Mouse (Mus musculus) CD4-positive helper T cell, adult 2 months (primary cell): Measurements from ENCODE around the gene Prkce.
A peak's percentile ranks its signal among the peaks of the same experiment; 100 is the strongest.

Experiments
- DNase-seq: peaks from one replicate; pipeline ENCODE4 v3.0.0-alpha.2; 2012; ENCODE audit warnings: low read depth, missing footprints, low spot score

Gene Prkce

DNA sequence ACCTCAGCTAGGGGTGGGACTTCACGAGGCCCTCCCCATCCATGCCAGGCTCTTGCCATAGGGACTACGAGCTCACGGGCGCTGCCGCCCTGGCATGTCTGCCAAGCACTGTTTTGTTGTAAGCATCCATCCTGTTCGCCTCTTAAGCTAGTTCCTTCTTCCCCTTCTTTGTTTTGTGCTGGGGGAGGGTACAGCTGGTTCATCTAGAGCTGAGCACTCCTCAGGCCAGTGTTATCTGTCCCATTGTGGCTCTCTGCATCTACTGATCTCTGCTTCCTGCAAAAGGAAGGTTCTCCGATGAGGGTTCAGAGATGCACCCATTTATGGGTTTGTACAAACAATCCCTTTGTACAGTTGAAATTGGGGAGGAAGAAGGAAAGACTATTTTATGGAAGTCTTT is 9.1 kb downstream of the Prkce start:
- DNase-seq, result no peak

DNA sequence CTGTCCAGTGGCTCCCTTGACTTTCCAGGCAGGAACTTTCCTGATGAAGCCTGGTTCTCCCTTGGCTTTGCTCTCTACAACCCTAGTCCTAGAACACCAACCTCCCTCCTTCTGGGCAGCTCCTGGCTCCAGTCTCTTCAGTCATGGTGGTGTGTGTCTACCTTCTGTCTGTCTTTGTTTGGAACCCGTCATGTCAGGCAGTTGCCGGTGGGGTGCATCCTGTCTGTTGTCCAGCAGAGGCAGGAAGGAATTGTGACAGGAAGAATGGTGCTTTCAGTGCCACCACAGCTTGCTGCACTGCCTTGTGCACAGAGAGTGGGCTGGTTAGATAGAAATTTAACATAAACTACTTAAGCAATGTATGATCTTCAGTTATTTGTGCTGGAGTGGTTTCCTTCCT is 16.2 kb downstream of the Prkce start:
- DNase-seq, result no peak

DNA sequence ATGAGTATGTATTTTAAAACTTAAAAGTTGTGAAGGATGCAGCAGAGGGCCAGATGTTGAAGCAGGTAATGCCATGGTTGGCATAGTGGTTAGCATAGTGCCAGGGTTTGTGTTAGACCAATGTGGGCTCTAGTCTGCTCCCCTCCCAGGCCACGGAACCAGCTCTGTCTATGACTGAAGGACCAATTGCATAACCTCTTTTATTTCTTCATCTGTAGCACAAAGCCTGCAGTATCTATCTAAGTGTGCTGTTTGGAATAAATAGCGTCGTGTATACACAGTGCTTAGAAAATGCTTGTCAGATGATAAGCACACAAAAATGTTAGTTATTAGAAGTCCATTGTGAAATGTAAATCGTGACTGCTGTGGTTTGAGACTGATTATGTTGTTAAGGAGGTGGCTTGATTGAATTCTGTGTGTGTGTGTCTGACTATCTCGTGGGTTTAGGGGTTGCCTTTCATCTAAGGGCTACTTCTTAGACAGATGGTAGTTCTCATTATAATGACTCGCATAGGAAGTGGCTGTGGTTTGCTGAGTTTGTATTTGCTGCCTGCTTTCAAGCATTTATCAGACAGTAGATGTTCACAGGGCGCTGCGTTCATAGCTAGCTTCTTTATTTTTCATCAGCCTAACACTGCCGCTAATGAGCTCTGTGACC is 17.1 kb downstream of the Prkce start:
- DNase-seq, result peak; percentile 20

DNA sequence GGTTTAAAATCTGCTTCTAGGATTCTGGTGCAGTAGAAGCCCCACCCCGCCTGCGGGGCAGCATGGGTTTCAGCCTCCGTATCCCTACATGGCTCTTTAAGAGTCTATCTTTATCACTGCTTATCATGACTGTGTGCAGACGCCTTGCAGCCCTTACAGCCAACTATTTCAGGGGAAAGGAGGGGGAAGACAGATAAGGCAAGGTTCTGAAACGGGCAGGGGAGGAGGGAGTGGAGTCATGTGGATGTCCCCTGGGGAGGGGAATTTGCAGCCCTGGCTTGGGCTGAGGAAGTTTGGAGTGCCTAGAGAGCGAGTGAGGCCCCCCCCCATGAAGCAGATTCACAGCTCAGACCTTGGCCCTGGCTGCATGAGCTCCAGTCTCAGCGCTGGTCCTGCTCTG is 18.0 kb downstream of the Prkce start:
- DNase-seq, result no peak

DNA sequence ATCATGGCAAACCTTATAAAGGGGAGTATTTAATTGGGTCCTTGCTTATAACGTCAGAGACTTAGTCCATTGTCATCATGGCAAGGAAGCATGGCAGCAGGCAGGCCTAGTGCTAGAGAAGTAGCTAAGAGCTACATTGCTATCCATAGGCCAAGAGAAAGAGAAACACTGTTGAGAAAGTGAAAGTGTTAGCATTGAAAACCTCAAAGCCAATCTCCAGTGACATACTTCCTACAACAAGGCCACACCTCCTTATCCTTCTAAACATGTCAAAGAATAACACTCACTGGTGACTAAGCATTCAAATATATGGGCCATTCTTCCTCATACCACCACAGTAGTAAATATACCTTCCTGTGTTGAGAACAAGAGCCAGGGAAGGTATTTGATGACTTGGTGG is 20.2 kb downstream of the Prkce start:
- DNase-seq, result peak; percentile 66

DNA sequence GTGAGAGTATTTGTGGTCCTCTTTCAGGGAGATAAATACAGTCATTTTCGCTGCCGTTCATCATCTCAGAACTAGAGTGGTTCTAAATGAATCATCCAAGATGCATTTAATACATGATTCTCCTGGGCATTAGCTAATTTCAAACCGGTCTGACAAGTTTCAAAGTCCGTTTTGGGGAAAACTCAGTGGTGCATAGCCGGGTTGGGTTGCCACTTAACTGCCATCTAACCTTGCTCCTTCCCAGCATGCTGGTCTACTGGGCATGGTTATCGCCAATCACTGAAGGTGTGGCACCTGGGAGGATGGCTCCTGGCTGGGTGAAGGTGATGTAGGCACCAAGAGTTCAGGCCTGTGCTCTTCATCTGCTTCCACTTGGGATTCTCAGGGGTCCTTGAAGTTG is 26.4 kb downstream of the Prkce start:
- no peak for DNase-seq

DNA sequence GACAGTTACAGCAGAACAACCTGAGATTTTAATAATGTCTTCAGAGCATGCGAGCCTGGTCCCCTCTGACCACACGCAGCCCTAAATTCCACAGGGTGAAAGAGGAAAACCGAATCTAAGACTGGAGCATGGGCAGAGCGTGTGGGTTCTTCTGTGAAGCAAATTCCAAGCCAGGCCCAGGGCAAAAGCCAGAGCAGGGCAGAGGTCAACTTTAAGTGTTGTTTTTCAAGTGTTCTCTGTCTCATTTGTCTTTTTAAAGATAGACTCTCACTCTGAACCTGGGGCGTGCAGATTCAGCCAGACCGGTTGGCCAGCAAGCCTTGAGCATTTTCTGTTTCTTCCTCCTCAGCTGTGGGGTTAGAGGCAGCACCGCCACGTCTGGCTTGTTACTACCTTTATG is 27.3 kb downstream of the Prkce start:
- no peak for DNase-seq

DNA sequence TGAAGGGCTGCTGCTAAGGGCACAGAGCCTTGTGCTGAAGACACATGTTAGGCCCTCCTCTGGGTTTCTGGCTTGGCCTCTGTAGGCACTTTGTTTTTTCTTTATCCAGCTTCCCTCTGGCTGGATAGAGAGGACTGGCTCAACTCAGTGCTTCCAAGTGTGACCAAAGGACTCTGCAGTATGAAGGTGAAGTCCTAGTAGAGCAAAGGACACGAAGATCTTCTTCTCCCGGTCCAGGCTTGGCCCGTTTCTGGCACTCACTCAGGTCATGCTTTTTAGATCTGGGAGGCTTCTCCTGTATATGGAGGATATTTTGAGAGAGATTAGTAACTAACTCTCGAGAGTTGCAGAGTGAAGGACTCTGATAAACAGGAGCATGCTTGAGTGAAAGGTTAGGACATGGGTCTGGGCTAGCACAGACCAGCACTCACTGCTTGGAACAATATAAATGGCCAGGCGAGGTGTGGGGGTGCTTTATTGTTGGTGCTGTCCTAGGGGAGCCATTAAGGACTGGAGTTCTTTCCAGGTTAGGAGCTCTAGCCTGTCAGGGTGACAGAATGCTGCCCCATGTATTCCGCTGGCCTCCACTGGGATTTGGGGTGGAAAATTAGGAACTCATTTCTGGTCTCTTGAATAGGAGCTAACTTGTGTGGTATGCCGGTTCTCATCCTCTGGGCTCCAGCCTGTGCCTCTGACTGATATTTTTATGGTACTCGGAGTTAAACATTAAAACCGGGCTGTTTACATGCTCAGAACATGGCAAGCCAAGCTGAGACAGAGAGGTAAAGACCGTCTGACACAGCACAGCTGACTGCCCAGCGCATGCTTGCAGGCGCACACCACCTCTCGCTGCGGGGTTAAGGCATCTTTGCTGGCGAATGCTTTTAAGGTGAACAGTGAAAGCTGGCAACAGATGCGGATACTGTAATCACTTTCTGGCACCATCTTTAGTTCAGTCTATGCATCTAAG is 31.2 kb downstream of the Prkce start:
- DNase-seq, result no peak

DNA sequence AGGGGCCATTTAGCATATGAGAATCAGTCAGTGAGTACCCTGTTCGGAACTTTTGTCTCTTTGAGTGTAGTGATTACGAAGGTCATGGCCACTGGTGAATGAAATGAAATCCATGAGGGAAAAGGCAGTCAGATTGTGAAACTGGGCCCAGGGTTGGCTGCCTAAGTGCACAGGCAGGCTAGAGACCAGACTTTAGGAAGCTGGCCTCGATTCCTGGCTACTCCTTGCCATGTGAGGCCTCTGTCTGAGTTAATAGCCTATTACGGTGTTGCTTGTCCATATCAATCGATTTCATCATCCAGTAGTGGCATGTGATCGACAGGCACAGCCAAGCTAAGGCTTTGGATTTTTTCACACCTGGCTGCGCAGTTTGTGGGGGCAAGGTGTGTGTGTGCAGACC is 34.4 kb downstream of the Prkce start:
- DNase-seq, result no peak

DNA sequence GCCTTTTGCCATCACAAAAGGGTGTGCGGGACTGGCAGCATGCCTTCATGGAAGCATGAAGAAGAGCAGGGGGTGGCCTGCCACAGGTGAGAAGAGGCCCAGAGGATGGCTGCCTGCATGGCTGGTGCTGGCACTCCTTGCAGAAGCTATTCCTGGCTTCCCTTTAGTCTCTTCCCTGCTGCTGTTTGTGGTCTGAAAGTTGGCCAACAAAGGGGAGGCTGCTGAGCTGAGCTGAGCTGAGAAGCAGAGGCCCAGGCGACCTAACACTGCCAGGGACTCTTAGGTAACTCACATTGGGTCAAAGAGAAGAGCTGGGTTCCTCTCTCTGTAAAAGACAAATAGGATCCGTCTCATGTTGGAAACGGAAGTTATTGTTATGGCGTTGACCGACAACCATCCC is 35.4 kb downstream of the Prkce start:
- no peak for DNase-seq

DNA sequence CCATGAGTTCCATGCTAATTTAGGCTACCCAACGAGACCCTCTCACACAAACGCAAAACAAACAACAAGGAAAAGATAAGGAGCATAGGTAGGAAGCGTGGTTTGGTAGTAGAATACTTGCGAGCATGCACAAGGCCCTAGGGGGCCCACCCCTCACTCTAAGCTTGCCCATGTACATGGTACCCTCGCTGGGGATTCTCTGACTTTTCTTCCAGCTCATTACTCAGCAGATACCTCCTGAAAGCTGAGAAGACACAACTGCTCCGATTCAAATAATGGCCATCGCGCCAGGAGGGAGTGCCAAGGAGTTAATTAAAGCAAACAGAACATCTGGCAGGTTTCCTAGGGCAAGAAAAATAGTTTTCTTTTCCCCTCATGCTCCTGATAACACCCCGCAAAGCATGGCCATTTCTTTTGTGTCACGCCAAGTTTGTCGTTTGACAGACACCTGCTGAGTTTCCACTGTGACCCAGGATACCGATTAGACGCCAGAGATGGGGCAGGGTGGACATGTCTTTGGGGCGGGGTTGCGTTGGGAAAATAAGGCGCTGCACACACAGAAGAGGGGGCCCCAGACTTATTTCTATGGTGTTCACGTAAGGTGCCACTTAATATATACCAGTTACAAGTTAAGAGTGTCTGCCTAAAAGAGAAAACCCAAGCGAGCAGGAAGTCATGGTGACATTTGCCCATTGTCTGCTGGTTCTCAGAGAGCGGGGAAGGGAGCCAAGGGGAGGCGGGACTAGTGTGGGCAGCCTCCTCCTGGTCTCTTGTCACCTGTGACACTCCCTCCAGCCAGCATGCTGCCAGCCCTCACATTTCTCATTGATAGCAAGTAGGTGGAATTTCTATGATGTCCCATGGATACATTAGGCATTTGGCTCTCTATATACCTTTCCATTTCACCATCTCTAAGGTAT is 36.2 kb downstream of the Prkce start:
- no peak for DNase-seq

DNA sequence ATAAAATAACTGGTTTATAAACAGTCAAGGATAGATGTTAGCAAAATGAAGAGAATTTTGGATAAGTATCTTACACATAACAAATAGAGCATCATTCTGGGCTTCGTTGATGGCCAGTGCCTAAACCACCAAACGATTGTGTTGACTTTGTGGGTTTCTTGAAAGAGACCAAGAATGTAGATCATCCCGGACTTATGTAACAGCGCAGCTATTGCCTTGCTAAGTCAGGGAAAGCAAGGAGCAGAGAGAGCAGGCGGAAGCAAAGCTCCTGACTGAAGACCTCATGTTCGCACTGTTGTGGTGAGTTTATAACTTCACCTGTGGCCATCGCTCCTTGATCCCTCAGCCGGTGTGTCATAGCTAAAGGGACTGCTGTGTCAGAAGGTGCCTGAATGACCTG is 38.7 kb downstream of the Prkce start:
- DNase-seq, result peak; percentile 48

DNA sequence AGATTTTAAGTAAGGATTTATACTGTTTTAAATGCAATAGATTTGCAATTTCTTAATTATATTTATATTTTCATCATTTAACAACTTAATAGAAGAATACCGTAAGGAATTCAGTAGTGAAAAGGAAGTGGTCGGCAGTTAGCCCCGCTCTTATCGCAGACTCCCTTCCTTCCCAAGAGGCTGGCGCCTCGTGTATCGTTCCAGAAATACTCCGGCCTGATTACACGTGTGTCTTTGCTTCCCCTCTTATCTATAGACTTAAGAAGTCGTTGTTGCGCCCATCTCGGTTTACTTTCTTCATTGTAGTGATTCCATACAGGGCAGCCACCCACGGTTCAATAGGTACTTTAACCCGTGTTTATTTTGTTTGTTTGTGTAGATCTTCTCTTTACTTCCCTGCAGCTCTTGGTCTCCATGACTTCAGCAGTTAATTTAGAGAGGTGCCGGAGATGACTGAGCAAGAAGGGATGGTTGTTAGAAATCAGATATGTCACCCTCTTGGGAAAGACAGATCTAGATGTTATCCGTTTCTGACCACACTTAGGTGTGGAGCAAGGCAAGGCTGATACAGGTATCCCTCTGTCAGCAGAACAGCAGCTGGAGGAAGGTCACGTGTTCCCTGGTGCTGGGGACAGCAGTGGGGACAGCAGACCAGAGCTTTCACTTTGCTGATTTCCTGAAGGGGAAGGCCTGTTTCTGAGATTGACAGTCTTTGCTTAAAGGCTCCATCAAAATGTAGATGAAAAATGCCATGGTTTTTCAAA is 40.7 kb downstream of the Prkce start:
- DNase-seq, result no peak

DNA sequence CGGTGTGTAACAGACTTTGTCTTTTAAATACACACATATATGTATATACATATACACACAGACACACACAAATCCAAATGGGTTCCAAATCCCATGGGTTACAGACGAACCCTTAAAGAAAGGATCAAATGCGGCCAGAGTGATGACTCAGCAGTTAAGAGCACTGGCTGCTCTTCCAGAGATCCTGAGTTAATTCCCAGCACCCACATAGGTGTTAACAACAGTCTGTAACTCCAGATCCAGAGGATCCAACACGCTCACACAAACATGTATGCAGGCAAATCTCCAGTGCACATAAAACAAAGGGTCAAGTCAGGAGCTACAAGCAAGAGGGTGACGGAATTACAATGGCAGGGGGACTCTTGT is 41.2 kb downstream of the Prkce start:
- no peak for DNase-seq

DNA sequence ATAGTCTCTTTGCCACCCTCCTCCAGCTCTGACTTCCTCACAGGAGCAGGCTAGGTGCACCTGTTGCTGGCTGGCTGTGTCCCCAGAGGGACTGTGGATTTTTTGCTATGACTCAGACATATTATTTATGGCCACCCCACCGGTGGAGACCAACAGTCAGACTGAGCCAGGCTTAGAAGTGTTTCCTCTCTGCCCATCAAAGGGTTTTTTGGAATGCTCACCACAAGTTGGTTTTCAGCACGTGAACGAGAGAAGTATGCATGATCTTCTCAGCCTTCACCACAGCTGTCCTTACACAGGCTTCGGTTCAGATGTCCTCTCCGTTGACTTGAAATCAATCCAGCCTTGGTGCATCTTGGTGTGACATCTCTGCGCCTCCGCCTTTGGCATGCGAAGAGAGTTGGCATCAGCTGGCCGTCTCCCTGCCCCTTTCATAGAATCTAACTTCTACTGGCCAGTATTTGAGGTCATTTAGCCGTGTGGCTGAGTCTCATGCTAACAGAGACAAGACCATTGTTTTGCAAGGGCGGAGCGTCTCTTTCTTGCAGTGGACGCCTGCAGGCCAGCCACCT is 42.2 kb downstream of the Prkce start:
- DNase-seq, result no peak

DNA sequence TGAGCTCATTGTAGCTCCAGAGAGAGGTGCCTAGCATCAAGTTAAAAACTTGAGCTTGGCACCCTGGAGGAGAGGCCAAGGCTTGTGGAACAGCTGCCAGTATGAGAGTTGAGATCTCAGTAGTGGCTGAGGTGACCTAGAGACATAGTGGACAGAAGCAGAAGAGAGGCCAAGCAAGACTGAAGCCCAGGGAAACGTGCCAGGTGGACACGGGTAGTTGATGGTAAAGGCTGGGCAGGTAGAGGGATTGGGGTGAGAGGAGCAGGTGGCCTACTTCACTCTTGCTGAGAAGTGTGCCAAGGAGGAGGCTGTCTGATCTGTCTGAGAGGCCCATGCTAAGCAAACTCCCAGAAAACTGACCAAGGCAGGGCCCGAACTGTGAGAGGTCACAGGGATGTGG is 44.6 kb downstream of the Prkce start:
- no peak for DNase-seq

DNA sequence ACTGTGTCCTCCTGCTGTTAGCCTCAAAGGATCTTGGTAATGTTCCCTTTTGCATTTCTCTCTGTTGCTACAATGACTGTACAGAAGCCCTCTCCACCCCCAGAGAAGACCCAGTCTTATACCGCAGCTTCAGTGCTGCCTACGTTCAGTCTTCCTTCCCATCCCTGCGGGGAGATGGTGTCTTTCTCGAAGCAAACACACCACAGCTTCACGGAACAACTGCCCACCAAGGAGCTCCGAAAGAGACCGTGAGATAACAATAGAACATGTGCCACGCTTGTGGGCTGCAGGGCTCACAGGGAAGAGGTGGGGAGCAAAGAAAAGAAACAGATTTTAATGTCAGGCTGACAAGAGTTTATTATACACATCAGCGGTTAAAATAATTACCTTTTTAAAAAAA is 46.7 kb downstream of the Prkce start:
- no peak for DNase-seq

DNA sequence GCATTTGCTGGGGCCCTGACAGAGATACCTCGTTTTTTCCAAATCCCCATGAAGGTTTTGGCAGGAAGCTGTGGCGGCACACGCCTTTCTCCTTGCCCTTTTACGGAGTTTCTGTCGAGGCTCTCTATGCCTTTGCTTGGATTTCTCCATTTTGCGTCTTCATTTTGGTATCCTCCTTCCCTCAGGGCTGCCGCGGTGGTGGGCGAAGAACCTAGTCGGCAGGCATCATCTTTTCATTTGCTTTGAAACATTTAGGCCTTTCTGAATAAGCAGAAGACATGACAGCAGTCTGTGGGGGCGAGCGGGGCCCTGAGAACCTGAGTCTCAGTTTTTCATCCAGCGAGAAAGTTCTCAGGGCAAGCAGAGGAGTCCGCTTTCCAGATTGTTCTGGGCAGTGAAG is 47.2 kb downstream of the Prkce start:
- no peak for DNase-seq

DNA sequence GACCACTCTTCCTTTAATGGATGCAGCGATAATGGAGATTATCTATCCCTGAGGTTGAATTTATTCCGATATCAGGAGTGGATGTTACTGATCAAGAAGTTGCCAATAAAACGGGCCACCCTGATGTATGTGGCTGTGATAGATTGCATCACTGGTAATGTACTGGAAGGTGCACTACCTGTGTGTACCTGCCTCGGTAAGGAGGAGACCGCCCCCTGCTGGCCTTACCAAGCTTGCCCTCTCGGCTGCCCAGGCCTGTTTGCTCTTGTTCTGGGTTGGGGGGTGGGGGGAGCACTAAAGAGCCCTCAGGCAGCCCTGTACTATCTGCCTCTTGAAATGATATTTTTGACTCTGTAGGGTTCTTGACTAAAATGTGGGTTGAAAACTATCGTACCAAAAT is 48.2 kb downstream of the Prkce start:
- peak; percentile 75 for DNase-seq

DNA sequence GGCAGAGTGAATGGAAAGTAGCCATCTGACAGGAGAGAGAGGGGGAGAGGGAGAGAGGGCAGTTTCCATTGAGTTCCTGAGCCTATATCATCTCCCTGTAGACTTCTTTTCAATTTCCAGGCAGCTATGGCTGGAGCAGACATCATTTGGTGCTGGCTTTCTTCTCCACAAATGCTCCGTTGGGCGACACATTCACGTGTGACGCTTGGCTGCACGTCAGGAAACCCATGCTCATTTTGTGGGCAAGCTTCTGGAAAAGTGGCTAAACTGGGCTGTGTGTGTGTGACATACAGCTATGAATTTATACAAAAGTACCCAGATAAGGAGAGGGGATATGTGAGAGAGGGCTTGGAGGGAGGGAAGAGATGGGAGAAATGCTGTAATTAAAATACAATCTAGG is 49.9 kb downstream of the Prkce start:
- DNase-seq, result no peak

DNA sequence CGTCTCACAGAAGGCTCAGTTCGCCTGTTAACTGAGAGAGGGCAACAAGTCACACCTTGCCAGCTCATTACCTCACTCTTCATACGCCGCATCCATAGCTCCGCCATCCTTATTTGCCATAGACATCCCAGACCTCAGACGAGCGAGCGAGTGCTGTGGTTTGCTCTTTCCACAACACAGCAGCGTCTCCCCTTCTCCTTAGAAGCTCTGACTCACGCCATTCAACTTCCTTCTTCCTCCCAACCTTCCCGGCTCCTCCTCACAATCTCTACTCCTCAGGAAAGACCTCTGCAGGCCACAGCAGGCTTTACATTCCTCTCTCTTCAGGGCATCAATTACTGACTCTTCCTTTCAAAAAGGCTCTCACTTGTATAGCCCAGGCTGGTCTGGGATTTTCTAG is 51.0 kb downstream of the Prkce start:
- DNase-seq, result no peak
